Mouse (Mus musculus) right cerebral cortex, adult 2 months (tissue): ENCODE results near the gene Cpn2.
A peak's percentile ranks its signal among the peaks of the same experiment; 100 is the strongest.

Experiments
- DNase-seq, 2 experiments: peaks; one replicate each; pipeline ENCODE4 v3.0.0; 2021 to 2022; ENCODE audit warnings: low spot score in 2 of 2

Gene Cpn2

DNA sequence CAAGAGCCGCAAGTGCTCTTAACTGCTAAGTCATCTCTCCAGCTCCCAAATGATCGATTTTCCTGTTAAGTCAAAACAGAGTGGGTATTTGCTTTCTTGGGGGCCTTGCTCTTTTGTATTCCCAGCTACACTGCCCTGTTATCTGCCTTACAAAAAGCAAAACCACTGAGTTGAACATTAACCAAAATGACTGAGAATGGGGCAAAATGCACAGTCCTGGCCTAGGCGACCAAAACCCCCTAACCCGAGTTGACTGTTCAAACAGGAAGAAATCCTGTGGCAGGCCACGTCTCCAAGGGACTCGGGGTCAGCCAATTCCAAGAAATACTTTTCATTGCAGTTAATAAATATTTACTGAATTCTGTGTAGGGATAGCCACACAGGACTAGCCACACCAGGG is 28.5 kb downstream of the Cpn2 start:
- no peak for DNase-seq

DNA sequence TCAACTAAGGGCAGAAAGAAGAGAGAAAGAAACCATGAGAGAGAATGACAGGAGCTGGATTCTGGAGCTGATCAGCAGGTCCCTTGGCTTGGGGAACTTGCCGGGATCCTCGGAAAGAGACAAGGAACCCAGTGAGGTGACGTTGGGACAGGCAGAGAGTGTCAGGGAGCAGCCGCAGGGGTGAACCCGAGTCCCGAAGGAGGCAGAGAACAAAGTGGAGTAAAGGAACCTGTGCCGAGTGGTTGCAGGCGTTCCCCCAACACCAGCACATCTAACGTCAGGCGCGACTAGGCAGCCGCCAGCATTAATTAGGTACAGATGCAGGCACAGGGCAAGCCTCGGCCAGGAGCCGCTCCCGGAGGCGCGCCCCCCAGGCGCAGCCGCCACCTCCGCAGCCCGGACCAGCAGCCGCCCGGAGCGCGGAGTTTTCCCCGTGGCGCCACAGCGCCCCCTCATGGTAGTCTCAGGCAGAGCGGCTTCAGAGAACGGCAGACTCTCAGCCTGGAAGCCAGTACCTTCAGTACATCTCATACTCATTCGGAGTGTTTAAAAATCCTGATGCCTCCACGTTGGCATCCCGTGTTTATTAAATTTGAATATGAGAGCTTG is 31.1 kb downstream of the Cpn2 start:
- DNase-seq = peak; percentile 83 to 88

DNA sequence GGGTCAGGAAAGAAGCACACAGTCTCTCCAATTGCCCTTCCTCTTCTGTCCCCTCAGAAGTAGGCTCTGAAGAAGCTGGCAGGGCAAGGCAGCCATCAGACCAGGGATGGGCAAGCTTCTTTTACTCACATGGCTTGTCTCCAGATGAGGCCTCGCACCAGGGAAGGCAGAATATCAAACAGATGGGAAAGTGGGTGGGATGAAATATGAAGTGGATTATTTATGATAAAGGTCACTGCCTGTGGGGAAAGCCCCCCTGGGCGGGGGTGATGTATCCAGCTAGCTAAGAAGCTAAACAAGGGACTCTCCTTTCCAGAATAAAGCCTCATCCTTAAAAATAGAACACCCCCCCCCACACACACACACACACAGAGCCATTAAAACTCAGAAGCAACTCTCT is 31.7 kb downstream of the Cpn2 start:
- DNase-seq = peak; percentile 38 to 43

DNA sequence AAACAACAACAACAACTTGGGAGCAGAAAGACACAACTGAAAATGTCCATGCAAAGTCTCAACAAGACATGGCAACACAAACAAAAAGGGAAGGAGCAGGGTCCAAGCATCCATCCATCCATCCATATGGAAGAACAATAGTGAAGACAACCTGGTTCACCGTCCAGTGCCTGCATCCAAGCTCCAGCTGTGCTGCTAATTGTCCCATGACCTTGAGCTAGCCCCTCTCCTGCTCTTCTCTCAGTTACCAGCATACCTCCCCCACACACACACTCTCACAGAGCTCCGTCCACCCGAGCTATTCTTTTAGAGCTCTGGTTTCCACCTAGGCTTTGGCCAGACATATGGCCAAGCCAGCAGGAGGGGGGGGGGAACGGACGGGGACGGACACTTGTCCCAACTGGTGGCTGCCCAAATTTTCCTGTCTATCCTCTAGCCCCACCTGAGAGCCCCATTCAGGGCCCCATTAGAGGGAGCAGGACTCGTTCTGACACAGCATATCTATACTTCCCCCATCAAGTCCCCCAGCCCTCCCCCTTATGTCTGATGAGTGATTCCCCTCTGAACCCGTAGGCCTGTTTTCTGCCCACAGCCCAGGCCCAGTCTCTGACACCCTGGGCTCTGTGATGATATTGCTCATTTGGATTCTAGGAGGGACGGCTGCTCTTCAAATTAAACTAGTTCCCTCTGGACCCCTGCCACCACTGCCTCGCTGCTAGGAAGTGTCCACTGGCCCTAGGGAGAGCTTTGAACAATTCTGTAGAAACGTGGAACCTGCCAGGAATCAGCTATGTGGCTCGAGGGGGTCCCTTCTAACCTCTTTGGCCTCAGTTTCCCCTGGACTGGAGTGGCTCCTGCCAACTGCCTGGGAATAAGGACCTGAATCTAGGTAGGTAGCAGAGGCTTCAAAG is 32.4 kb downstream of the Cpn2 start:
- DNase-seq = no peak

DNA sequence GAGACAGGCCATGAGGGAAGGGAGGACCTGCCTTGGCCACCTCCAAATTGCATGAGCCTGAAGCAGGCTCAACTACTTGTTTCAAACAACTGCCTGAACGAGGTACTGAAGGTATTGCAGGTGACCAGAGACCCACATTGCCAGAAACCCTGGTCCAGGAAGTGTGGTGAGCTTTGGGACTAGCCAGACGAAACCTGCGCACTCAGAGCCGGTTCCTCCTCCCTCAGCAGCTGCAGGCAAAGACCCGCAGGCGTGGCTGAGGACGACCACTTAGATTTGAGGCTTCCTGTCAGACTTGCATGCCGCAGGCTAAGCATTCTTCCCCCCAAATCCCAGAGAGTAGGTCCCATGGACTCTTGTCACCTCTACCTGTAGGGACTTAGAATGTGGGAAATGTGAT is 33.2 kb downstream of the Cpn2 start:
- no peak for DNase-seq

DNA sequence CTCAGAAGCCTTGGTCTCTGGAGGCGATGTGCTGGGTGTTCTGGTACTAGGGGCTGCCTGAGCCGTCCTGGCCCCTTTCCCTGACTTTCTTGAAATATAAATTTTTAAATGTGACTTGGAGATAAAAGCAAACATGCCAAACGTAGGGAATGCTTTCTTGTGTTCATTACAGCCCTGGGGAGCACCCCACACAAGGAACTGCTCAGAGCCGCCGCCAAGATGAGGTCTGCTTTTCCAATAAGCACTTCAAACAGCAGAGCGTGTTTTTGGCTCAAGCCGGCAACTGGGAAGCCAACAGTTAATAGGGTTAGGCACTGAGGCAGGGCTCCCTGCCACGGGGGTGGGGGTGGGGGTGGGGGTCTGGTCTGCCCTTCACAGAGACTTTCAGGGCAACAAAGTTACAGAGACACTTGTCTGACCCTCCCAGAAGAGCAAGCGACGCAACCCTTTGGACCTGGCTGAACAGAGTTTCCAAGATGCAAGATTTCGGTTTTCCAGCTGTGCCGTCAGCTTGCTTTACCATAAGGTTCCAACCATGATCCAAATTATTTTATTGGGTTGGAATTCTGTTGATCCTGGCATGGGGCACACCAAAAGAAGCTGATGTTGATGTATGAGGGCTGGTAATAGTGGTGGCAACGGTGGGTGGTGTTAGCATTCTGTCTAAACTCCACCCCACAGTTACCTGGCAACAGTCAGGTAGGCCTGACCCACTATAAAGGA is 35.3 kb downstream of the Cpn2 start:
- DNase-seq = no peak

DNA sequence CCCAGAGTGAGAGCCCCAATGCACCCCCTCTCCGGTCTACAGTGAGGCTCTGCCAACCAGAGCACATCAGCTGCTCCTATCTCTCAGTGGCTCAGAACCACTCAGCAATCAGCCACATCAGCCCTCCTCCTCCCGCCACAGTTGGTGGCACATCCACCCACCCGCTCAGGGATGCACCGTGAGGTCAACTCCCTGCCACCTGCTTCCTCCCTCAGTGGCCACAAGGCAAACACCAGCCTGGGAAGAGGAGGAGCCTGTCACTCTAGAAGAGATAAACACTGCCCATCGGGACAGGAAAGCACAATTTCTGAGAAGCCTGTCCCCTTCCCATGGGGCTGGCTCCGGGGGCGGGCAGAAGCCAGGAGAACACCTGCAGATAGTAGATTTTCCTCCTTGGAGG is 39.9 kb downstream of the Cpn2 start:
- DNase-seq = no peak

DNA sequence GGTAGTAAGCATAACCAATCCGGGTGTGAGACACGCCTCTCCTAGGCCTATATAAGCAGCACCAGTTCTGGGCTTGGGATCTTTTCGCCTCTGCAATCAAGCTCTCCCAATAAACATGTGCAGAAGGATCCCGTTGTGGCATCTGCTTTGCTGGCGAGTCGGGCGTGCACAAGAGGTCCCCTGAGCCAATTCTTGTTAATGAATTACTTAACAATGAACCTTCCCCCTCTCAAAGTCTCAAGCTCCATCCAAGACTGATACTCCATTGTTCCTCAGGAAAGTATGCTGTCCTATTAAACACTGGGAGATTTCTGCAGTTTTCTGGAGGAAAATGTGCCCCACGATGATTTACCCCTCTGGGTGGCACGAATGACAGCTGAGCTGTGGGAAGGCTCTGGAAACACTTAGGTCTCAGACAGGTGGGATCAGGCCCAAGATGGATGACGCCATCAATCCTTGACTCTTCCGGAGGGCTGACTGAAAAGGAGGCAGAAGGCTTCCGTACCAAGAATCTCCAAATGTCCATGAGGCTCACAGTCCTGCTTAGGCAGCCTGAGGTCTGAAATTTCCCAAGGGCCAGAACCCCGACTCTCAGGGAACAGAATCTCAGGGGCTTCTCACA is 46.0 kb downstream of the Cpn2 start:
- DNase-seq = no peak

DNA sequence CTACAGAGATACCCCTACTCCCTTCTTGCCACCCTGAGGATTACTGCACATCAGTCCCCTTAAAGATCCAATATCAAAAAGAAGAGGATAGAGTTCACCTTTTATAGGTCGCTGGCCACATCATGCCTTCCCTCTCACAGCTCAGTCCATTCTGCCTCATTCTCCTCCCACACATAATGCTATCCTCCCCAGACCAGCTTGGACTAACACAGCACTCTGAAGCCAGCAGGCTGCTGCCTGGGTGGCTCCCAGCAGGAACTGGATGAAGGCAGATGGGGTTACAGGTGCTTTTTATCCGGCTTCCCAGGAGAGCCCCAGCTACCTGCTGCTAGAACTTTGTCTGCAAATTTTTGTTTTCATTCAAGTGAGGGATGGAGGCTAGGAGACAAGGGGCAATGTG is 51.5 kb downstream of the Cpn2 start:
- no peak for DNase-seq

DNA sequence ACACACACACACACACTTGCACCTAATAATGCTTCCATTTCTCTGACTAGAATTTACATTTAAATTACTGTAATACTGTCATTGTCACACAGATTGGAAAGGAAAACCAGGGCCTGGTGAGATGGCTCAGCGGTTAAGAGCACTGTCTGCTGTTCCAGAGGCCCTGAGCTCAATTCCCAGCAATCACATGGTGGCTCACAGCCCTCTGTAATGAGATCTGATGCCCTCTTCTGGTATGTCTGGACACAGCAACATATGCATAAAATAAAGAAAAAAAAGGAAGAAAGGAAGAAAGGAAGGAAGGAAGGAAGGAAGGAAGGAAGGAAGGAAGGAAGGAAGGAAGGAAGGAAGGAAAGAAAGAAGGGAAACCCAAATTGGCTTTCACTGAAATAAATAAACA is 53.7 kb downstream of the Cpn2 start:
- DNase-seq = no peak

DNA sequence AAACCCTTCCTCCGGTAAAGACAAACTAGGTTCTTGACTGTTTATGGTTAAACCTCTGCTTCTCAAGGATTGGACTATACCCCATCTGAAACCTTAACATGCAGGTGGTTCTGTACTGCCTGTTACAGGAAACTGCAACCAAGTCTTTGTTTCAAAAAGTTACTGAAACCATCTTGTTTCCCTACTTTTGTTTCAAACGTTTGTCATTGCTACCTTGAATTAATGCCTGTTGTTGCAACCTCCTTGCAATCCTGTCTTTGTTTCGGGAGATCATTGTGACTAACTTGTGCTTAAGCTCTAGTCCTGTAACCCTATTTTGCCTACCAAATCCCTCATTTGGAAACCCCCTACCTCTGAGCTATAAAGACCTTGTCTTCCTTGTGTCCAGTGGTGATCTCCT is 55.3 kb downstream of the Cpn2 start:
- no peak for DNase-seq

DNA sequence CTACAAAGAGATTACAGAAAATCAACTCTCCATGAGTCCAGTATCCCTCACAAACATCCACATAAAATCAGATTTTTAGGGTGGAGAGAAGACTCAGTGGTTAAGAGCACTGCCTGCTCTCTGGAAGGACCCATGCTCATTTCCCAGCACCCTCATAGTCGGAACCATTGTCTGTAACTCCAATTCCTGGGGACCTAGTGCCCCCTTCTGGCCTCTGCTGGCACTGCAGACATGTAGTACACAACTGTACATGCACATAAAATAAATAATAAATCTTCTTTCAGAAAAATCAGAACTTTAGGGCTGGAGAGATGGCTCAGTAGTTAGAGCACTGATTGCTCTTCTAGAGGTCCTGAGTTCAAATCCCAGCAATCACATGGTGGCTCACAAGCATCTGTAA is 58.0 kb downstream of the Cpn2 start:
- DNase-seq = no peak

DNA sequence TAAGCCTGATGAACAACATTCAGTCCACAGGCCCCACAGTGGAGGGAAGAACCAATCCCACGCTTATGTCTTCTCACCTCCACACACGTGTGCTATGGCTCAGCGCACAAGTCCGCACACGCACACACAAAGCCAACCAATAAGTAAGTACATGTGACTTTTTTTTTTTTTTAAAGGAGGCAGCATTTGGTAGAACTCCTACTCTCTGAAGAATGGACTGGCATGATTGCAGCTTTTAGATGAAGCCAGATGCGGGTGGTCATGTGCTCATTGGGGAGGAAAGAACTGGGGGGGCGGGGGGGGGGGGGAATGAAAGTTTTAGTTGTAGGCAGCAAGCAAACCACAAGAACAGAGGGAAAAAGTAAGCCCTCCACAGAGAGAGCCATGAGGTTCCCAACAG is 59.3 kb downstream of the Cpn2 start:
- no peak for DNase-seq

DNA sequence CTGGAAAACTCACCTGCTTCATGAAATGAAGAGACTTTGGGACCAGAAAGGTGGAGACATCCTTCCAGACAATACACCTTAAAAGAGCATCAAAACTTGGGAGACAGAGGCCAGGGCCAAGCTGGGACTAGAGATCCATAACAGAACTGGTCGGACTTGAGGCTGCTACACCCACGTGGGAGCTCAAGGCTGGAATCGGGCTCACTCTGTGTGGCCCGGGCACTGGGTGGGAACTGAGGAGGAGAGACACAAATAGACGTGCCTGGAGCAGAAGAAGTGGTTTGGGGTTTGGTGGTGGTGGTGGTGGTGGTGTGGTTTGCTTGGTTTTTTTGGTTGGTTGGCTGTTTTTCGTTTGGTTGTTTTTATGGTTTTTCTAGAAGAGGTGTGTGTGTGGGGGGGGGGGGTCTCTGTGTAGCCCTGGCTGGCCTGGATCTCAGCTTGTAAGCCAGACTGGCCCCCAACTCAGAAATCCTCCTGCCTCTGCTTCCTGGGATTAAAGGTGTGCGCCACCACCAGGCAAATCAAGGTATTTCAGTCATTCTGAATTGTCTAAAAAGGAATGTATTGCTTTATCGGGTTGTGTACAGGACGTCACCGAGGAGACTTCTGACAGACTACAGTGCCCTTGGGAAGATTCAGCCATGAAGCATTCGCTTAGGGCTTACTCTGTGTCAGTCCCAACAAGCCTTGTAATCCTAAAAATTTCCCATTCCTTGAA is 60.0 kb downstream of the Cpn2 start:
- no peak for DNase-seq
